Mouse (Mus musculus): ENCODE data around the gene Larp1. TPM values are rescaled to one million over a fixed set of nuclear protein-coding genes. Genes with fewer than 3 reads are reported as not detected.

Larp1 gene
- total RNA-seq, 1 experiment from 2014 or later: 26.3 TPM

Other genes starting within 250 kb of the Larp1 start
- gene Sap30l, start 207.4 kb upstream of the Larp1 start, total RNA-seq (2017): 24.3 to 39.7 TPM (median 38.7 TPM) in 3 replicates
- gene Hand1, start 176.2 kb upstream of the Larp1 start, total RNA-seq (2017): not detected in 3 replicates
- not detected in 3 replicates for gene Gm12248, start 84.1 kb downstream of the Larp1 start, total RNA-seq (2017)
- gene Cnot8, start 95.1 kb downstream of the Larp1 start, total RNA-seq (2017): 84.4 to 93.8 TPM (median 89.2 TPM) in 3 replicates
- gene Gemin5, start 159.5 kb downstream of the Larp1 start, total RNA-seq (2017): 7.1 to 12.0 TPM (median 7.2 TPM) in 3 replicates
- gene Mrpl22, start 162.6 kb downstream of the Larp1 start, total RNA-seq (2017): 19.8 to 46.1 TPM (median 30.4 TPM) in 3 replicates
- gene Igtp, start 190.5 kb downstream of the Larp1 start, total RNA-seq (2017): 18.7 to 31.1 TPM (median 19.5 TPM) in 3 replicates
- gene Irgm2, start 190.6 kb downstream of the Larp1 start, total RNA-seq (2017): 8.8 to 21.7 TPM (median 12.9 TPM) in 3 replicates